Mouse (Mus musculus): Measurements from ENCODE around the gene Rab3il1. TPM values are rescaled to one million over a fixed set of nuclear protein-coding genes. Genes with fewer than 3 reads are reported as not detected.

Rab3il1 gene
- total RNA-seq, 2 experiments from 2014 or later: 9.4 TPM

GRCm38 (mm10) chr19:10046346-10046745 lies 44.9 kb downstream of the Rab3il1 start:
- intact Hi-C loops (cut with DNase I): no loop called here
- Histone ChIP-seq H3K4me3 (no peak overlapping the region), H3K27ac (no peak overlapping the region)
- no peak for DNase-seq (ENCODE audit: extremely low spot score in 1 of 2, low spot score in 2 of 2)
- no peak for TF ChIP-seq CTCF (IDR thresholded peaks at IDR 0.05)

- TF ChIP-seq CTCF (IDR thresholded peaks at IDR 0.05): no peak
- no peak overlapping the region for H3K27ac ChIP-seq
- intact Hi-C loops (cut with DNase I): no loop called here
- no peak for DNase-seq (ENCODE audit: extremely low spot score in 1 of 2, low spot score in 2 of 2)
- H3K4me3 ChIP-seq: no peak overlapping the region
Observed at GRCm38 (mm10) chr19:10046983-10047382, 45.5 kb downstream of the Rab3il1 start.

GRCm38 (mm10) chr19:10049533-10049932 lies 48.1 kb downstream of the Rab3il1 start:
- DNase-seq (ENCODE audit: extremely low spot score in 1 of 2, low spot score in 2 of 2): no peak
- intact Hi-C loops (cut with DNase I): no loop called here
- TF ChIP-seq CTCF (IDR thresholded peaks at IDR 0.05): no peak
- no peak overlapping the region for H3K27ac ChIP-seq
- no peak overlapping the region for H3K4me3 ChIP-seq

GRCm38 (mm10) chr19:10050438-10050837 lies 49.0 kb downstream of the Rab3il1 start:
- H3K27ac ChIP-seq: no peak overlapping the region
- intact Hi-C loops (cut with DNase I): no loop called here
- DNase-seq (ENCODE audit: extremely low spot score in 1 of 2, low spot score in 2 of 2): no peak
- TF ChIP-seq CTCF (IDR thresholded peaks at IDR 0.05): no peak
- no peak overlapping the region for H3K4me3 ChIP-seq

GRCm38 (mm10) chr19:10052698-10053097 lies 51.2 kb downstream of the Rab3il1 start:
- no peak for TF ChIP-seq CTCF (IDR thresholded peaks at IDR 0.05)
- intact Hi-C loops (cut with DNase I): no loop called here
- DNase-seq (ENCODE audit: extremely low spot score in 1 of 2, low spot score in 2 of 2): no peak

GRCm38 (mm10) chr19:10053692-10054260 lies 52.3 kb downstream of the Rab3il1 start:
- no peak overlapping the region for H3K27ac ChIP-seq
- TF ChIP-seq CTCF (IDR thresholded peaks at IDR 0.05): no peak
- DNase-seq (ENCODE audit: extremely low spot score in 1 of 2, low spot score in 2 of 2): no peak
- H3K4me3 ChIP-seq: no peak overlapping the region
- intact Hi-C loops (cut with DNase I): no loop called here

More at GRCm38 (mm10) chr19:10052698-10053097, 51.2 kb downstream of the Rab3il1 start:
- no peak overlapping the region for H3K27ac ChIP-seq
- no peak overlapping the region for H3K4me3 ChIP-seq

GRCm38 (mm10) chr19:10054361-10055075 lies 53.0 kb downstream of the Rab3il1 start:
- no peak overlapping the region for H3K4me3 ChIP-seq
- no peak for TF ChIP-seq CTCF (IDR thresholded peaks at IDR 0.05)
- DNase-seq (ENCODE audit: extremely low spot score in 1 of 2, low spot score in 2 of 2): no peak
- intact Hi-C loops (cut with DNase I): no loop called here
- H3K27ac ChIP-seq: no peak overlapping the region

- TF ChIP-seq CTCF (IDR thresholded peaks at IDR 0.05): no peak
- no peak overlapping the region for H3K4me3 ChIP-seq
- no peak for DNase-seq (ENCODE audit: extremely low spot score in 1 of 2, low spot score in 2 of 2)
- no peak overlapping the region for H3K27ac ChIP-seq
- intact Hi-C loops (cut with DNase I): no loop called here
Observed at GRCm38 (mm10) chr19:10055261-10055660, 53.8 kb downstream of the Rab3il1 start.

GRCm38 (mm10) chr19:10055783-10056660 lies 54.6 kb downstream of the Rab3il1 start:
- Histone ChIP-seq H3K4me3 (no peak overlapping the region), H3K27ac (no peak overlapping the region)
- no peak; the same call in 1 of the 2 replicates for TF ChIP-seq CTCF (IDR thresholded peaks at IDR 0.05)
- DNase-seq (ENCODE audit: extremely low spot score in 1 of 2, low spot score in 2 of 2): no peak
- intact Hi-C loops (cut with DNase I): no loop called here

- DNase-seq (ENCODE audit: extremely low spot score in 1 of 2, low spot score in 2 of 2): no peak
- no peak for TF ChIP-seq CTCF (IDR thresholded peaks at IDR 0.05)
- intact Hi-C loops (cut with DNase I): no loop called here
- no peak overlapping the region for H3K27ac ChIP-seq
- H3K4me3 ChIP-seq: no peak overlapping the region
Observed at GRCm38 (mm10) chr19:10056686-10057085, 55.2 kb downstream of the Rab3il1 start.

GRCm38 (mm10) chr19:10057486-10058351 lies 56.2 kb downstream of the Rab3il1 start:
- no peak overlapping the region for H3K27ac ChIP-seq
- DNase-seq (ENCODE audit: extremely low spot score in 1 of 2, low spot score in 2 of 2): no peak
- H3K4me3 ChIP-seq: no peak overlapping the region
- intact Hi-C loops (cut with DNase I): no loop called here
- TF ChIP-seq CTCF (IDR thresholded peaks at IDR 0.05): no peak
